Mouse (Mus musculus) MEL (cell line): ENCODE measurements around the gene Pbx3. TPM values are rescaled to one million over a fixed set of nuclear protein-coding genes. Genes with fewer than 3 reads are reported as not detected.

Source experiments
- DNase-seq: peaks from one replicate; pipeline ENCODE4 v3.0.0; 2011; ENCODE audit warnings: low read depth, low spot score
- H3K27ac ChIP-seq: 2 replicates; pipeline ENCODE4 v1.5.1; 2012; ENCODE audit warnings: low read depth, mild to moderate bottlenecking, control low read depth, low read length, moderate library complexity; ENCODE audit not compliant: control insufficient read depth
- H3K27me3 ChIP-seq, 2 experiments: fragments of 150-350 bp in 1 of 2; sonication (generic) in 1 of 2; 2 replicates each; pipeline ENCODE4 v1.6.1; 2012; ENCODE audit warnings: low read length in 2 of 2, mild to moderate bottlenecking in 2 of 2, improper control_type of control experiment in 1 of 2, moderate library complexity in 1 of 2; ENCODE audit not compliant: insufficient read depth in 2 of 2, control insufficient read depth in 1 of 2
- H3K36me3 ChIP-seq, 2 experiments: 2 replicates each; pipeline ENCODE4 v1.6.1; 2012 to 2014; ENCODE audit warnings: low read length in 2 of 2, improper control_type of control experiment in 1 of 2, inconsistent platforms in 1 of 2, mild to moderate bottlenecking in 1 of 2; ENCODE audit not compliant: insufficient read depth in 2 of 2, control insufficient read depth in 1 of 2
- H3K4me1 ChIP-seq, 2 experiments: fragments of 150-350 bp in 1 of 2; sonication (generic) in 1 of 2; 2 replicates each; pipeline ENCODE4 v1.6.1; 2012; ENCODE audit warnings: low read length in 2 of 2, improper control_type of control experiment in 1 of 2, mild to moderate bottlenecking in 1 of 2; ENCODE audit not compliant: insufficient read depth in 2 of 2, control insufficient read depth in 1 of 2
- H3K4me3 ChIP-seq, 2 experiments: fragments of 150-350 bp in 1 of 2; sonication (generic) in 1 of 2; 2 replicates each; pipeline ENCODE4 v1.5.1; 2012; ENCODE audit warnings: low read depth in 2 of 2, low read length in 2 of 2, mild to moderate bottlenecking in 2 of 2, moderate library complexity in 2 of 2, control low read depth in 1 of 2, improper control_type of control experiment in 1 of 2; ENCODE audit not compliant: control insufficient read depth in 1 of 2, insufficient read depth in 1 of 2
- H3K79me2 ChIP-seq: 2 replicates; pipeline ENCODE4 v1.6.1; 2012; ENCODE audit warnings: mild to moderate bottlenecking, low read length, moderate library complexity; ENCODE audit not compliant: control insufficient read depth, poor library complexity, insufficient read depth
- H3K9ac ChIP-seq: 2 replicates; pipeline ENCODE4 v1.6.1; 2012; ENCODE audit warnings: low read depth, mild to moderate bottlenecking, control low read depth, low read length, moderate library complexity; ENCODE audit not compliant: control insufficient read depth, poor library complexity, severe bottlenecking
- H3K9me3 ChIP-seq: fragments of 150-350 bp; sonication (generic); replicated peaks from 2 replicates; pipeline ENCODE4 v1.6.1; 2012; ENCODE audit warnings: mild to moderate bottlenecking, low read length, improper control_type of control experiment, moderate library complexity; ENCODE audit not compliant: insufficient read depth
- CTCF ChIP-seq, 3 experiments: IDR thresholded peaks in 2 of 3; conservative IDR thresholded peaks in 1 of 3; 2 replicates each; pipeline ENCODE4 v1.5.1; 2011 to 2012; ENCODE audit warnings: low read length in 3 of 3, low read depth in 2 of 3, mild to moderate bottlenecking in 2 of 3, improper control_type of control experiment in 1 of 3, inconsistent platforms in 1 of 3, mixed read lengths in 1 of 3, moderate library complexity in 1 of 3; ENCODE audit not compliant: control insufficient read depth in 1 of 3, insufficient read depth in 1 of 3, poor library complexity in 1 of 3, severe bottlenecking in 1 of 3
- ELF1 ChIP-seq: IDR thresholded peaks from 2 replicates; pipeline ENCODE4 v1.6.1; 2014; ENCODE audit warnings: low read depth, mild to moderate bottlenecking, inconsistent platforms, low read length, improper control_type of control experiment, moderate library complexity
- GABPA ChIP-seq: IDR thresholded peaks from 2 replicates; pipeline ENCODE4 v1.6.1; 2012; ENCODE audit warnings: low read depth, mild to moderate bottlenecking, inconsistent platforms, low read length, improper control_type of control experiment, moderate library complexity
- GATA1 ChIP-seq: IDR thresholded peaks from 2 replicates; pipeline ENCODE4 v1.6.1; 2011; ENCODE audit warnings: low read depth, low read length, improper control_type of control experiment
- MAFK ChIP-seq: IDR thresholded peaks from 2 replicates; pipeline ENCODE4 v1.6.1; 2011; ENCODE audit warnings: low read depth, mild to moderate bottlenecking, low read length, improper control_type of control experiment, borderline replicate concordance
- MAX ChIP-seq: IDR thresholded peaks from 2 replicates; pipeline ENCODE4 v1.6.1; 2011; ENCODE audit warnings: low read length, improper control_type of control experiment
- MAZ ChIP-seq: IDR thresholded peaks from 2 replicates; pipeline ENCODE4 v1.6.1; 2012; ENCODE audit warnings: low read depth, mild to moderate bottlenecking, inconsistent platforms, low read length, improper control_type of control experiment
- MXI1 ChIP-seq: IDR thresholded peaks from 2 replicates; pipeline ENCODE4 v1.6.1; 2011; ENCODE audit warnings: mild to moderate bottlenecking, low read depth, low read length, improper control_type of control experiment
- MYB ChIP-seq: IDR thresholded peaks from 2 replicates; pipeline ENCODE4 v1.6.1; 2011; ENCODE audit warnings: mild to moderate bottlenecking, low read depth, low read length, improper control_type of control experiment
- NELFE ChIP-seq: IDR thresholded peaks from 2 replicates; pipeline ENCODE4 v1.6.1; 2011; ENCODE audit warnings: low read depth, low read length, improper control_type of control experiment
- NRF1 ChIP-seq: IDR thresholded peaks from 2 replicates; pipeline ENCODE4 v1.6.1; 2014; ENCODE audit warnings: low read depth, mild to moderate bottlenecking, inconsistent platforms, low read length, improper control_type of control experiment, moderate library complexity; ENCODE audit not compliant: poor library complexity, insufficient read depth, severe bottlenecking
- POLR2A ChIP-seq, 2 experiments: IDR thresholded peaks; 2 replicates each; pipeline ENCODE4 v1.6.1; 2011 to 2012; ENCODE audit warnings: low read length in 2 of 2, mild to moderate bottlenecking in 2 of 2, control low read depth in 1 of 2, improper control_type of control experiment in 1 of 2, low read depth in 1 of 2, moderate library complexity in 1 of 2; ENCODE audit not compliant: control insufficient read depth in 1 of 2, insufficient read depth in 1 of 2, poor library complexity in 1 of 2
- POLR2AphosphoS2 ChIP-seq: IDR thresholded peaks from 2 replicates; pipeline ENCODE4 v1.6.1; 2011; ENCODE audit warnings: low read length, improper control_type of control experiment
- RAD21 ChIP-seq: IDR thresholded peaks from 2 replicates; pipeline ENCODE4 v1.6.1; 2011; ENCODE audit warnings: mild to moderate bottlenecking, low read depth, low read length, improper control_type of control experiment
- RCOR1 ChIP-seq: IDR thresholded peaks from 2 replicates; pipeline ENCODE4 v1.6.1; 2012; ENCODE audit warnings: low read depth, mild to moderate bottlenecking, inconsistent platforms, low read length, improper control_type of control experiment
- TAL1 ChIP-seq: IDR thresholded peaks from 2 replicates; pipeline ENCODE4 v1.6.1; 2012; ENCODE audit warnings: mild to moderate bottlenecking, inconsistent platforms, low read length, moderate library complexity, mixed read lengths
- TBP ChIP-seq: IDR thresholded peaks from 2 replicates; pipeline ENCODE4 v1.8.0; 2011; ENCODE audit warnings: low read depth, low read length, improper control_type of control experiment
- TCF12 ChIP-seq: IDR thresholded peaks from 2 replicates; pipeline ENCODE4 v1.6.1; 2014; ENCODE audit warnings: low read depth, mild to moderate bottlenecking, inconsistent platforms, low read length, improper control_type of control experiment, moderate library complexity
- UBTF ChIP-seq: IDR thresholded peaks from 2 replicates; pipeline ENCODE4 v1.6.1; 2012; ENCODE audit warnings: low read depth, mild to moderate bottlenecking, inconsistent platforms, low read length, improper control_type of control experiment, moderate library complexity, borderline replicate concordance; ENCODE audit not compliant: insufficient read depth
- USF2 ChIP-seq, 2 experiments: IDR thresholded peaks; 2 replicates each; pipeline ENCODE4 v1.6.1; 2011 to 2012; ENCODE audit warnings: improper control_type of control experiment in 2 of 2, low read length in 2 of 2, borderline replicate concordance in 1 of 2, inconsistent platforms in 1 of 2, low read depth in 1 of 2, mild to moderate bottlenecking in 1 of 2; ENCODE audit not compliant: insufficient read depth in 1 of 2
- ZKSCAN1 ChIP-seq: IDR thresholded peaks from 2 replicates; pipeline ENCODE4 v1.6.1; 2012; ENCODE audit warnings: low read depth, mild to moderate bottlenecking, inconsistent platforms, low read length, improper control_type of control experiment, moderate library complexity
- ZMIZ1 ChIP-seq: IDR thresholded peaks from 2 replicates; pipeline ENCODE4 v1.6.1; 2012; ENCODE audit warnings: low read depth, mild to moderate bottlenecking, inconsistent platforms, low read length, improper control_type of control experiment, moderate library complexity
- ZNF384 ChIP-seq: IDR thresholded peaks from 2 replicates; pipeline ENCODE4 v1.6.1; 2012; ENCODE audit warnings: low read depth, mild to moderate bottlenecking, inconsistent platforms, low read length, improper control_type of control experiment
- polyA plus RNA-seq, 2 experiments: library from polyadenylated mRNA; stranded (reverse) in 1 of 2; unstranded in 1 of 2; fragments of >175 nt in 1 of 2; fragments of >200 nt in 1 of 2; gene quantifications; 2 replicates each; pipeline versions ENCODE4 v1.2.1 to v1.2.4; 2012; ENCODE audit warnings: low replicate concordance in 2 of 2, low read depth in 1 of 2; ENCODE audit not compliant: insufficient read length in 2 of 2, insufficient read depth in 1 of 2, missing spikeins in 1 of 2
- total RNA-seq: library from RNA; depleted of rRNA; stranded (reverse); fragments of 300-350 nt; gene quantifications from 2 replicates; pipeline ENCODE4 v1.2.3, GENCODE M21; 2012

Gene Pbx3
- total and polyA plus RNA-seq, 3 experiments: 10.1 to 22.4 TPM; not detected in 1

- Histone ChIP-seq H3K9ac (no peak overlapping the region), H3K9me3 (no peaks in the 10 kb centered on the region), H3K4me1 (no peaks in the 10 kb centered on the region), H3K36me3 (no peaks in the 10 kb centered on the region), H3K79me2 (no peaks in the 10 kb centered on the region), H3K27me3 (no peaks in the 10 kb centered on the region; a peak in 1 of 4 replicates), H3K27ac (no peak overlapping the region), H3K4me3 (no peak overlapping the region)
- no peak for TF ChIP-seq POLR2AphosphoS2
- no peak for TF ChIP-seq MAFK
- TF ChIP-seq CTCF (IDR thresholded peaks at IDR 0.05 in 2 of 3, conservative IDR thresholded peaks at IDR 0.05 in 1 of 3; ENCODE audit: control insufficient read depth in 1 of 3, insufficient read depth in 1 of 3, low read depth in 2 of 3, low read length in 3 of 3, poor library complexity in 1 of 3, severe bottlenecking in 1 of 3): no peak
- no peak for TF ChIP-seq MYB
- no peak for TF ChIP-seq MXI1
- TF ChIP-seq TCF12: no peak
- no peak for TF ChIP-seq USF2 (IDR thresholded peaks at IDR 0.05; ENCODE audit: borderline replicate concordance in 1 of 2, insufficient read depth in 1 of 2, low read depth in 1 of 2, low read length in 2 of 2)
- TF ChIP-seq GABPA: no peak
- TF ChIP-seq UBTF: no peak
- no peak for TF ChIP-seq ZKSCAN1
- TF ChIP-seq RCOR1: no peak
- no peak for TF ChIP-seq GATA1
- TF ChIP-seq ZMIZ1: no peak
- TF ChIP-seq POLR2A (IDR thresholded peaks at IDR 0.05; ENCODE audit: control insufficient read depth in 1 of 2, insufficient read depth in 1 of 2, low read depth in 1 of 2, low read length in 2 of 2, poor library complexity in 1 of 2): no peak
- no peak for TF ChIP-seq ELF1
- no peak for DNase-seq
These were observed 245.1 kb downstream of the Pbx3 start for GRCm38 (mm10) chr2:34127871-34128270.

DNA sequence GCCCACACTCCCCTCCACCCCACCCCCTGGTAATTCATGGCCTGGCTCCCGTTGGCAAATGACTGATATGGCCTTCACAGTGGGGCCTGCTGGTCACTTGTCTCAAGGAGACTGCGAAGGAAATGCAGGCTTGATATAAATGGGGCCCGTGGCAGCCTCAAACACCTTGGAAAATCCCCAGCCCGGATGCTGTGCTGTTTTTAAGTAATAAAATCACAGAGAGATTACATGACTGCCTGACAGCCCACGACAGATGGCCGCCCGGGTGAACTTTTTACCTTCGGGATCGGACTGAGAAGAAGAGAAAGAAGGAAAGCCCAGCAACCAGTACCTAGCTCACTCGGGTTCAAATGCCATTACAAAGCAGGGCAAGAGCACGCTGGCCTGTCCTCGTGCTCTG is 249.0 kb downstream of the Pbx3 start:
- H3K9me3 ChIP-seq: no peaks in the 10 kb centered on the region
- H3K4me3 ChIP-seq: no peak overlapping the region
- H3K4me1 ChIP-seq: no peaks in the 10 kb centered on the region
- H3K9ac ChIP-seq: no peak overlapping the region
- DNase-seq: no peak
- H3K27me3 ChIP-seq: peaks cover 2 to 8% of the 10 kb centered on the region in 2 experiments; a peak in 2 of 4 replicates
- H3K79me2 ChIP-seq: no peaks in the 10 kb centered on the region
- no peaks in the 10 kb centered on the region for H3K36me3 ChIP-seq
- TF ChIP-seq ZNF384: no peak
- no peak for TF ChIP-seq TBP
- no peak for TF ChIP-seq NRF1
- TF ChIP-seq MYB: no peak
- no peak for TF ChIP-seq ELF1
- TF ChIP-seq RCOR1: no peak
- no peak for TF ChIP-seq MAZ
- TF ChIP-seq RAD21: no peak
- no peak for TF ChIP-seq NELFE
- no peak for TF ChIP-seq MAX
- no peak for TF ChIP-seq TAL1
- no peak for TF ChIP-seq TCF12
- no peak for TF ChIP-seq MXI1
- TF ChIP-seq ZKSCAN1: no peak
- no peak for TF ChIP-seq POLR2AphosphoS2
- H3K27ac ChIP-seq: no peak overlapping the region
